Mouse (Mus musculus) erythroblast, embryonic 14.5 days (primary cell): ENCODE measurements around the gene Mettl14. TPM values are rescaled to one million over a fixed set of nuclear protein-coding genes. Genes with fewer than 3 reads are reported as not detected.
"Not testable (repeated sequence)": the region's sequence is repeated elsewhere in the genome, so short reads cannot be mapped to it uniquely, and the experiment has no call there.

Experiments used
- H3K27me3 ChIP-seq: 2 replicates; pipeline ENCODE4 v1.6.1; 2012; ENCODE audit warnings: inconsistent platforms; ENCODE audit not compliant: control insufficient read depth
- H3K36me3 ChIP-seq: 2 replicates; pipeline ENCODE4 v1.6.1; 2012; ENCODE audit warnings: mild to moderate bottlenecking, inconsistent platforms; ENCODE audit not compliant: control insufficient read depth
- H3K4me1 ChIP-seq: 2 replicates; pipeline ENCODE4 v1.6.1; 2012; ENCODE audit warnings: inconsistent platforms; ENCODE audit not compliant: control insufficient read depth
- H3K4me3 ChIP-seq: replicated peaks from 2 replicates; pipeline ENCODE3; 2012; ENCODE audit warnings: moderate library complexity, mild to moderate bottlenecking, inconsistent platforms
- H3K9me3 ChIP-seq: 2 replicates; pipeline ENCODE4 v1.6.1; 2012; ENCODE audit warnings: low read length, inconsistent platforms, mixed read lengths; ENCODE audit not compliant: control insufficient read depth
- GATA1 ChIP-seq: IDR thresholded peaks from 2 replicates; pipeline ENCODE4 v1.6.1; 2012; ENCODE audit warnings: low read length, inconsistent platforms, mixed read lengths
- TAL1 ChIP-seq: IDR thresholded peaks from 3 replicates; pipeline ENCODE4 v1.6.1; 2012; ENCODE audit warnings: low read length, inconsistent platforms, mixed read lengths
- polyA plus RNA-seq: library from polyadenylated mRNA; stranded (reverse); fragments of >175 nt; gene quantifications from 2 replicates; pipeline ENCODE4 v1.2.3, GENCODE M21; 2012

The Mettl14 gene
- polyA plus RNA-seq, 1 experiment, result 0.41 TPM

- Histone ChIP-seq H3K4me3 (no peak overlapping the region), H3K27me3 (no peaks in the 10 kb centered on the region), H3K9me3 (no peaks in the 10 kb centered on the region), H3K36me3 (peaks cover 80% of the 10 kb centered on the region), H3K4me1 (no peaks in the 10 kb centered on the region)
- TF ChIP-seq TAL1, result no peak
- no peak for TF ChIP-seq GATA1
Observed at GRCm38 (mm10) chr3:123371766-123372535, 14.0 kb downstream of the Mettl14 start.

GRCm38 (mm10) chr3:123370927-123371326, 15.0 kb downstream of the Mettl14 start:
- Histone ChIP-seq H3K4me3 (no peak overlapping the region), H3K9me3 (no peaks in the 10 kb centered on the region), H3K36me3 (peaks cover 77% of the 10 kb centered on the region), H3K27me3 (no peaks in the 10 kb centered on the region), H3K4me1 (no peaks in the 10 kb centered on the region)
- no peak for TF ChIP-seq TAL1
- TF ChIP-seq GATA1, result no peak

DNA sequence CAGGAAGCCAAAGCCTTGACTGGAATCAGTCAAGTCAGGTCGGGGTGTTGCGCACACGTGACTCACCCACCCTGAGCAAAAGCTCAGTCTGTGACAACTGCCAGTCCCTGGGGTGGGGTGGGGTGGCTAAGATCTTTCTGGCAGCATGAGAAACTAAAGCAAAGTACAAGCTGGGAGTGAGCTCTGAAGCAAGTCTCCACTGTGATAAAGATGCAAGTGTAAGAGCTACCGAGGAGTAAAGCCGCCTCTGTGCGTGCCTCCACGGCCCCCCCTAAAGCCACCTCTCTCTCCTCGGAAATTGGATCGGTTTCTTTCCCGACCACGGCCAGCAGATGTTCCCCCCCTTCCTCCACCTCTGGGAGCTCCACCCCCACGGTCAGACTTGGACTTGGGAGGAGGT, 16.7 kb downstream of the Mettl14 start:
- H3K4me1 ChIP-seq, result no peaks in the 10 kb centered on the region
- H3K9me3 ChIP-seq, result no peaks in the 10 kb centered on the region
- H3K36me3 ChIP-seq, result peaks cover 70% of the 10 kb centered on the region
- H3K27me3 ChIP-seq, result no peaks in the 10 kb centered on the region
- TF ChIP-seq TAL1, result no peak
- TF ChIP-seq GATA1, result no peak
- no peak overlapping the region for H3K4me3 ChIP-seq

DNA sequence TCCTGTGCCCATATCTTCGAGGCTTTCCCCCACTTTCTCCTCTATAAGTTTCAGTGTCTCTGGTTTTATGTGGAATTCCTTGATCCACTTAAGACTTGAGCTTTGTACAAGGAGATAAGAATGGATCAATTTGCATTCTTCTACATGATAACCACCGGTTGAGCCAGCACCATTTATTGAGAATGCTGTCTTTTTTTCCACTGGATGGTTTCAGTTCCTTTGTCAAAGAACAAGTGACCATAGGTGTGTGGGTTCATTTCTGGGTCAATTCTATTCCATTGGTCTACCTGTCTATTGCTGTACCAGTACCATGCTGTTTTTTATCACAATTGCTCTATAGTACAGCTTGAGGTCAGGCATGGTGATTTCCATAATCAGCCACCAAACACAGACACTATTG, 19.1 kb downstream of the Mettl14 start:
- not testable (repeated sequence) for H3K27me3 ChIP-seq, H3K4me3 ChIP-seq, H3K4me1 ChIP-seq, H3K9me3 ChIP-seq
- H3K36me3 ChIP-seq, result peaks cover 62% of the 10 kb centered on the region

DNA sequence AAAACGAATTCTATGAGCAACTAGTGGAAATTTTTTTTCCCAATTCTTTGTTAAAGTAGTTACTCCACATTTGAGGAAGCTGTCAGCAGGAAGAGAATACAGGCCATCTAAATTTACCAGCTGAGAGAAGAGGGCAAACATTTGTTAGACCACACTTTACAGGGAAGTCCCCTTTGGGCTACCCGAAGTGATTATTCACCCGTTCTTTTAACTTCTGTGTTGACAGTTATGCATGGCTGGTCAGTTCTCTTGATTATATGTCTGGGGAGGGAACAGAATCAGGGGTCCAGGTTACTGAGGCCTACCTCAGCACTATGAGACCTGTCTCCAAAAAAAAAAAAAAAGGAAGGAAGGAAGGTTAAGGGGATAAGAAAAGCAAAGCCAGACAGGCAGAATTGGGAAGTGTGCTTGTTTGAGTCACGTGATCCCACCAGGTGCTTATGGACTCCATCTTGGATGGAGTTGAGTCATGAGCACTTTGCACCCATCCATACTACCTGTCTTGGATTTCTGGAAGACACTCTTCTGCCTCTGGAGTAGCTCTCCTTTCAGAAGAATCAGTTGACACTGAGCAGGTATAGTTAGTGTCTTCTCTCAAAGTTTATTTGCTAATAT, 29.4 kb downstream of the Mettl14 start:
- Histone ChIP-seq H3K36me3 (peaks cover 11% of the 10 kb centered on the region), H3K4me3 (no peak overlapping the region)
- TF ChIP-seq TAL1 (no peak), GATA1 (no peak)

DNA sequence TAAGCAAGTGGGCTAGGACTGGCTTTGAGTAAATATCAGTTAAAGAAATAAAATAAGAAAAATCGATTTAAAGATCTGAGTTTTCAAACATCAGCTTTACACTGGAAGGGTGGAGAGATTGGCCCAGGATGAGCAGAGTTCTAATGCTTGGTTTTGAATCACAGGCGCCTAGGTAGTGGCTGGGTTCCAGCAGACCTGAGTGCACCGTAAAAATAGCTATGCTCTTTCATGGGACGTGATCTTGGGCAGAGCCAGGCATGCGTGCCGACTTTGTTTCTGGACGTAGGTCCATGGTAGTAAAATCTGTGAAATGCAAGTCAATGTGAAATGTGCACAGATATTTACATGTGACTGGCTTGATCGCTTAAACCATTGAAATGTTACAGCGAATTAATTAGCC, 31.5 kb downstream of the Mettl14 start:
- Histone ChIP-seq H3K36me3 (peaks cover 8% of the 10 kb centered on the region; the same call in 1 of the 2 replicates), H3K27me3 (no peaks in the 10 kb centered on the region), H3K4me1 (no peaks in the 10 kb centered on the region), H3K4me3 (no peak overlapping the region), H3K9me3 (no peaks in the 10 kb centered on the region)
- TF ChIP-seq TAL1 (no peak), GATA1 (no peak)

More for the DNA sequence above, 29.4 kb downstream of the Mettl14 start:
- no peaks in the 10 kb centered on the region for H3K4me1 ChIP-seq
- H3K27me3 ChIP-seq, result no peaks in the 10 kb centered on the region
- no peaks in the 10 kb centered on the region for H3K9me3 ChIP-seq

- no peaks in the 10 kb centered on the region for H3K27me3 ChIP-seq
- H3K9me3 ChIP-seq, result no peaks in the 10 kb centered on the region
- H3K4me3 ChIP-seq, result no peak overlapping the region
- H3K36me3 ChIP-seq, result peaks cover 5% of the 10 kb centered on the region; the same call in 1 of the 2 replicates
- no peak for TF ChIP-seq TAL1
- no peak for TF ChIP-seq GATA1
- no peaks in the 10 kb centered on the region for H3K4me1 ChIP-seq
Observed at GRCm38 (mm10) chr3:123353661-123354060, 32.2 kb downstream of the Mettl14 start.

DNA sequence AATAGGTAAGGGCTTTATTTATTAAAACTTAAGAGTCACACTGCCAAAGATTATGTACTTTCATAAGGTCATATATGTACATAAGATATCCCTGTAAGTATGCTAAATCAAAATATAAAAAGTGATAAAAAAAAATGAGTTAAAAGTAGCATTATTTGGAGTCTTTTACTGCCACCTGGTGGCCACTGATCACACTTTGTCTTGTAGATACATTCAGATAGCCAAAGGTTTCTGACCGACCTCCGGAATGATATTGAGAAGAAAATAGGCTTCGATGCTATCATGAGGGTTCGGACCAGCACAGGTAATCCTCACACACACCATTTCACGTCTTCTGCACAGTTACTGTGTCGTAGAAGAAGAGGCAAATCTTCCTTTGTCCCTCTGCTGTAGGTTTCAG, 32.7 kb downstream of the Mettl14 start:
- Histone ChIP-seq H3K36me3 (peaks cover 5% of the 10 kb centered on the region; the same call in 1 of the 2 replicates), H3K4me3 (no peak overlapping the region), H3K9me3 (no peaks in the 10 kb centered on the region), H3K27me3 (no peaks in the 10 kb centered on the region), H3K4me1 (no peaks in the 10 kb centered on the region)
- no peak for TF ChIP-seq TAL1
- TF ChIP-seq GATA1, result no peak

DNA sequence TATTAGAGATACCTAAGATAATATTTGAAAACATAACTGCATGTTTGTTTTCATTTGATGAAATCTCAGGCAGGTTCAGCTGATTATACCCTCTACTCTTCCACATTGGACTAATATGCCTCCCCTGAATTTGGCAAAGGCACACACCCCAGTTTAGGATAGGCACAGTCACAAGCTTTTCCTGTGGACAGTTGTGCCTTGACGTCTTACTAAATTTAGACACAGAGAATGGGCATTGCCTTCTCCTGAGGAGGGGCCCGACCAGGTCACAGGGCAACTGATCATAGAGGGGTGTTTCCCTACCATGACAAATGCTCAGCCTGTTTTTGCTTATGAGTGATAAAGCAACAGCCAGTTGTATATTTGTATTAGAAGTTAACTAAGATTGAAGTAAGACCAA, 34.4 kb downstream of the Mettl14 start:
- no peak overlapping the region for H3K4me3 ChIP-seq
- H3K27me3 ChIP-seq, result no peaks in the 10 kb centered on the region
- H3K36me3 ChIP-seq, result peaks cover 5% of the 10 kb centered on the region; the same call in 1 of the 2 replicates
- TF ChIP-seq TAL1, result no peak
- TF ChIP-seq GATA1, result no peak
- no peaks in the 10 kb centered on the region for H3K4me1 ChIP-seq
- no peaks in the 10 kb centered on the region for H3K9me3 ChIP-seq
